Mouse (Mus musculus) megakaryocyte, embryonic 14.5 days (primary cell): ENCODE results near the gene Olfr1446.

Experiments used
- FLI1 ChIP-seq: IDR thresholded peaks from 2 replicates; pipeline ENCODE4 v1.6.1; 2012; ENCODE audit warnings: low read length, inconsistent platforms, mixed read lengths
- GATA1 ChIP-seq: IDR thresholded peaks from 3 replicates; pipeline ENCODE4 v1.6.1; 2012; ENCODE audit warnings: mixed read lengths, low read length, inconsistent platforms, borderline replicate concordance

- TF ChIP-seq GATA1 (no peak), FLI1 (no peak)
Observed at GRCm38 (mm10) chr19:12930540-12930939, 37.2 kb upstream of the Olfr1446 start, which contains the start of gene Olfr1449.
